Mouse (Mus musculus) liver, embryonic 16.5 days (tissue): ENCODE data around the gene Dnajb4. TPM values are rescaled to one million over a fixed set of nuclear protein-coding genes. Genes with fewer than 3 reads are reported as not detected.

ENCODE experiments used
- ATAC-seq: fragments of 200-750 bp; cut with Nextera tagmentation; 2 replicates; pipeline ENCODE4 v1.8.0; 2017; ENCODE audit warnings: low read depth, mild to moderate bottlenecking, moderate number of reproducible peaks, moderate library complexity
- H3K27ac ChIP-seq: fragments of 300-500 bp; sonication (generic); 2 replicates; pipeline ENCODE4 v1.5.1; 2014; ENCODE audit warnings: mild to moderate bottlenecking, low read length
- H3K27me3 ChIP-seq: fragments of 300-500 bp; sonication (generic); 2 replicates; pipeline ENCODE4 v1.6.1; 2014; ENCODE audit warnings: low read depth, low read length, mixed read lengths; ENCODE audit not compliant: control insufficient read depth, insufficient read depth
- H3K36me3 ChIP-seq: fragments of 300-500 bp; sonication (generic); 2 replicates; pipeline ENCODE4 v1.6.1; 2014; ENCODE audit warnings: mild to moderate bottlenecking; ENCODE audit not compliant: control insufficient read depth, insufficient read depth
- H3K4me1 ChIP-seq: fragments of 300-500 bp; sonication (generic); 2 replicates; pipeline ENCODE4 v1.6.1; 2014; ENCODE audit warnings: low read depth, low read length, mixed read lengths; ENCODE audit not compliant: control insufficient read depth
- H3K4me2 ChIP-seq: fragments of 300-500 bp; sonication (generic); 2 replicates; pipeline ENCODE4 v1.6.1; 2014; ENCODE audit warnings: low read depth, low read length, mixed read lengths
- H3K4me3 ChIP-seq: fragments of 300-500 bp; sonication (generic); 2 replicates; pipeline ENCODE4 v1.5.1; 2014; ENCODE audit warnings: low read depth, mild to moderate bottlenecking, low read length
- H3K9ac ChIP-seq: fragments of 300-500 bp; sonication (generic); 2 replicates; pipeline ENCODE4 v1.6.1; 2014; ENCODE audit warnings: low read depth, low read length
- H3K9me3 ChIP-seq: fragments of 300-500 bp; sonication (generic); replicated peaks from 2 replicates; pipeline ENCODE4 v1.6.1; 2016; ENCODE audit warnings: low read length; ENCODE audit not compliant: control insufficient read depth
- WGBS: fragments of 180-500 bp; shearing (Covaris S2); extraction: QIAGEN DNeasy Blood & Tissue Kit; methylation state at CpG from one replicate; pipeline ENCODE4 v1.1.7; 2014; ENCODE audit not compliant: insufficient replicate concordance; 5-methylcytosine and 5-hydroxymethylcytosine counted together
- polyA plus RNA-seq: library from polyadenylated mRNA; unstranded; fragments of >200 nt; fragmentation: Nextera tagmentation; extraction: Ambion mirVana; gene quantifications from 2 replicates; pipeline ENCODE4 v1.2.1, GENCODE M21; 2015

Gene Dnajb4
- polyA plus RNA-seq, 1 experiment from 2014 or later, result 37.1 TPM

DNA sequence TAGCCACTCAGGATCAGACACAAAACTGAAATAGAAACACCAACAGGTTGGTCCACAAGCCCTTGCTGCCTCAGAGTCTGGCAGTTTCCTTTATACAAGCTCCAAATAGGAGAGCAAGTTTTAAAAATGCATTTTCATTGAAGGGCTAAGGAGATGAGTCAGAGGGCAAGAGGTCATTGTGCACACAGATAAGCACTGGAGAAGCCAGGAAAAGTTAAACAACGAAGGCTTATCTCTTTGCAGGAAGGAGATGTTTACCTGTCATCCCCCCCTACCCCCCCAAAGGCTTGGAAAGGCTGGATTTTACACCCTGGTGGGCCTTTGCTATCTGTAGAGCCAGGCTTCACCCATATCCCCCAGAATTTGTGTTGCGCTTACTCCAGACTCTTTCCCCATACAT lies 38.9 kb downstream of the Dnajb4 start:
- no peak for ATAC-seq
- Histone ChIP-seq H3K4me2 (no peak overlapping the region), H3K9ac (no peak overlapping the region), H3K4me3 (no peak overlapping the region), H3K27ac (no peak overlapping the region), H3K36me3 (no peaks in the 10 kb centered on the region), H3K4me1 (peaks cover 11% of the 10 kb centered on the region), H3K9me3 (no peaks in the 10 kb centered on the region), H3K27me3 (peaks cover 20% of the 10 kb centered on the region)
- 33% methylated on average over 2 of the region's 2 CpGs for WGBS

- H3K27ac ChIP-seq, result no peak overlapping the region
- H3K4me3 ChIP-seq, result no peak overlapping the region
- peaks cover 14% of the 10 kb centered on the region for H3K4me1 ChIP-seq
- 5% methylated on average over 1 of the region's 1 CpGs for WGBS
- peaks cover 28% of the 10 kb centered on the region for H3K27me3 ChIP-seq
- no peak overlapping the region for H3K9ac ChIP-seq
- H3K36me3 ChIP-seq, result no peaks in the 10 kb centered on the region
- no peaks in the 10 kb centered on the region for H3K9me3 ChIP-seq
- H3K4me2 ChIP-seq, result no peak overlapping the region
- no peak for ATAC-seq
Measured at GRCm38 (mm10) chr3:152170407-152170806, 39.7 kb downstream of the Dnajb4 start.

- Histone ChIP-seq H3K27me3 (peaks cover 41% of the 10 kb centered on the region), H3K36me3 (no peaks in the 10 kb centered on the region), H3K9me3 (no peaks in the 10 kb centered on the region), H3K4me1 (peaks cover 14% of the 10 kb centered on the region), H3K9ac (no peak overlapping the region), H3K27ac (no peak overlapping the region), H3K4me2 (no peak overlapping the region), H3K4me3 (no peak overlapping the region)
- WGBS, result 77% methylated on average over 10 of the region's 10 CpGs
- no peak for ATAC-seq
Measured at GRCm38 (mm10) chr3:152168007-152168406, 42.1 kb downstream of the Dnajb4 start.

GRCm38 (mm10) chr3:152166699-152167451 lies 43.2 kb downstream of the Dnajb4 start:
- WGBS, result 13% methylated on average over 29 of the region's 29 CpGs
- no peaks in the 10 kb centered on the region for H3K9me3 ChIP-seq
- H3K4me3 ChIP-seq, result no peak overlapping the region
- no peak overlapping the region for H3K27ac ChIP-seq
- no peaks in the 10 kb centered on the region for H3K36me3 ChIP-seq
- peaks cover 41% of the 10 kb centered on the region for H3K27me3 ChIP-seq
- no peak overlapping the region for H3K9ac ChIP-seq
- H3K4me2 ChIP-seq, result no peak overlapping the region
- peaks cover 14% of the 10 kb centered on the region for H3K4me1 ChIP-seq
- no peak for ATAC-seq

GRCm38 (mm10) chr3:152166099-152166423 lies 44.0 kb downstream of the Dnajb4 start, which contains the start of gene Gipc2:
Gipc2 (minus strand) TSS chr3:152166230.
- 7% methylated on average over 10 of the region's 10 CpGs for whole genome bisulfite sequencing
- peak; percentile 20; the same call in 1 of the 2 replicates for ATAC-seq
- Histone ChIP-seq H3K4me2 (peak within 1 kb of the TSS; percentile 53), H3K4me1 (peaks cover 9% of the 10 kb centered on the region), H3K4me3 (peak within 1 kb of the TSS; percentile 52), H3K27ac (peak within 1 kb of the TSS; percentile 18; the same call in 1 of the 2 replicates), H3K9ac (peak within 1 kb of the TSS; percentile 32; the same call in 1 of the 2 replicates), H3K9me3 (no peaks in the 10 kb centered on the region), H3K27me3 (peaks cover 41% of the 10 kb centered on the region), H3K36me3 (no peaks in the 10 kb centered on the region)

GRCm38 (mm10) chr3:152165351-152166098 lies 44.6 kb downstream of the Dnajb4 start:
- Histone ChIP-seq H3K4me2 (peak overlapping the region; percentile 53), H3K9ac (peak overlapping the region; percentile 32; the same call in 1 of the 2 replicates), H3K27me3 (peaks cover 41% of the 10 kb centered on the region), H3K9me3 (no peaks in the 10 kb centered on the region), H3K4me1 (peaks cover 7% of the 10 kb centered on the region), H3K4me3 (peak overlapping the region; percentile 52), H3K27ac (peak overlapping the region; percentile 18; the same call in 1 of the 2 replicates), H3K36me3 (no peaks in the 10 kb centered on the region)
- WGBS, result 3% methylated on average over 53 of the region's 53 CpGs
- ATAC-seq, result peak; percentile 77

DNA sequence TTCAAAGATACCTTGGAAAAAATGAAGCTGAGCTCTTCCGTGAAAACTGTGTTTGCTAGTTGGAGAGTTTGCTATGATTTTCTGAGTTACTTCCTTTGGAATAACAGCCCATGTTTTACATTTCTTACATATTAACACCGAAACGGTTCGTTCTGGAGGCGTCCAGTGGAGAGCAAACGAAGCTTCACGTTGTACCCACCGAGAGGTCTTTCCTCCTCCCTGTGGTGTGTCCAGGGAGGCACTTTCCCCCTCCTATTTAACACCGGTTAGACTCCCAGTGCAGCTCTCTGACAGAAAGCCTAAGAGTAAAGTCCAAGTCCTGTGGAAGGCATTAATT lies 45.1 kb downstream of the Dnajb4 start:
- no peak for ATAC-seq
- Histone ChIP-seq H3K4me3 (peak overlapping the region; percentile 52), H3K9me3 (no peaks in the 10 kb centered on the region), H3K9ac (no peak overlapping the region), H3K27me3 (peaks cover 41% of the 10 kb centered on the region), H3K36me3 (no peaks in the 10 kb centered on the region), H3K27ac (no peak overlapping the region), H3K4me1 (peaks cover 5% of the 10 kb centered on the region), H3K4me2 (peak overlapping the region; percentile 53)
- 28% methylated on average over 9 of the region's 9 CpGs for WGBS

- Histone ChIP-seq H3K9me3 (no peaks in the 10 kb centered on the region), H3K4me3 (no peak overlapping the region), H3K27ac (no peak overlapping the region), H3K4me2 (no peak overlapping the region), H3K36me3 (no peaks in the 10 kb centered on the region), H3K4me1 (peaks cover 5% of the 10 kb centered on the region), H3K27me3 (peaks cover 41% of the 10 kb centered on the region), H3K9ac (no peak overlapping the region)
- WGBS, result 74% methylated on average over 8 of the region's 8 CpGs
- no peak for ATAC-seq
Measured at GRCm38 (mm10) chr3:152163320-152163719, 46.8 kb downstream of the Dnajb4 start.

DNA sequence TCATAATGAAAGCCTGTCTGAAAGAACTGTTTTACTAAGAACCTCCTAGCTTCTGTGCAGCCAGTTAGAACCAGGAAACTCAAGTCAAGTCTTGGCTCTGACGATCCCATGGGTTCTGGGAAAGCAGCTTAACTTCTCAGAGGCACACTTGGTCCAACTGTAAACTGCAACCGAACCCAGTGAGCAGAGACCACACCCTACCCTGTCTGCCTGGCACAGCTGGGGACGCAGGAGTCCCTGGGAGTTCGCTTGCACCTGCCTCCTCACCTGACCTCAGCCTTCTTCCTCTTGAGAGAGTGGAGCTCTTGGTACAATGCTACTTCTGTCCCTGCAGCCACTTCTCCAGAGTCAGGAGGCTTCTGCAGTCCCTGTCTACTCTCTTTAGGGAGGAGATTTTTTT lies 49.5 kb downstream of the Dnajb4 start:
- Histone ChIP-seq H3K27ac (no peak overlapping the region), H3K36me3 (no peaks in the 10 kb centered on the region), H3K4me2 (no peak overlapping the region), H3K9me3 (no peaks in the 10 kb centered on the region), H3K9ac (no peak overlapping the region), H3K27me3 (peaks cover 15% of the 10 kb centered on the region), H3K4me3 (no peak overlapping the region), H3K4me1 (peaks cover 2% of the 10 kb centered on the region)
- ATAC-seq, result no peak
- 35% methylated on average over 4 of the region's 4 CpGs for WGBS
